Mouse (Mus musculus) frontal cortex, postnatal 10 days (tissue): ENCODE measurements around the gene Zfp277.
A peak's percentile ranks its signal among the peaks of the same experiment; 100 is the strongest.

Source experiments
- DNase-seq, 2 experiments: peaks; one replicate each; pipeline ENCODE4 v3.0.0; 2022; ENCODE audit warnings: low spot score in 2 of 2, mixed read lengths in 1 of 2

Zfp277 gene

GRCm38 (mm10) chr12:40445648-40446449 lies at the start of gene Zfp277, which contains the start of gene Dock4:
Gene Zfp277, minus strand, starts transcription at chr12:40445902.
Gene Dock4, plus strand, starts transcription at chr12:40445952.
- peak; percentile 99 to 100 for DNase-seq

DNA sequence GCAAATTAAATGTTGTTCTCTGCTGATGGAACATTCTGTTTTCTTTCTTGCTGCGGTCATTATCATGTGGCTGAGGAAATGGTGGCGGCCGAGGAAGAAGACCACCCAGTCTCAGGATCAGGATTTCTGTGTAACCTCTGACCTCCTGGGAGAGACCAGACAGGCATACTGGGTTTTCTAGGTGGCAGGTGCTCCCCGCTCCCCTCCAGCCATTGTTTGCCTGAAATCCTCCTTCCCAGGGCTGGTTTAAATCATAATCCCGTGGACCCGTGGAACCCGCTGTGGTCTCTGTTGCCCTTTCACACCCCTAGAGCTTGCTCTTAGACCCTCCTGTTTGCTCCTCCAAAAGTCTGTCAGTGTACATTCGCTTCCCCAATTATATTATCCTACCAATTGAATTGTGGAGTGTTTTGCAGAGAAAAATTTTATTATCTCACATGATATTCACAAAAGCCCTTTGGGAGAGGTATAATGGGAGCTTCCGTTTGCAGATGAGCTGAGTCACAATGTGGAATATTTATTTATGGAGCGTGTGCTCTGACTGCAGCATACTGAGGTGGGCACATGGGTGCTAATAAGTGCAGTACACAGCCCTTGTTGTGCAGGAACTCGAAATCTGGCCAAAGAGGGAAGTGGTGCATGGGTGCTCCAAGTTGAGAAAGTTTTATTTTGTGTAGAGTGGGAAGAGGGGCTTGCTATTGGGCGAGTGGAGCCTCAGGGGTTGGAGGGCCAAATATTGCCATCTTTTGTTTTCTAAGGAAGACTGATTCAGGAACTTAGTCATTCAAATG lies 40.5 kb upstream of the Zfp277 start:
- no peak for DNase-seq

DNA sequence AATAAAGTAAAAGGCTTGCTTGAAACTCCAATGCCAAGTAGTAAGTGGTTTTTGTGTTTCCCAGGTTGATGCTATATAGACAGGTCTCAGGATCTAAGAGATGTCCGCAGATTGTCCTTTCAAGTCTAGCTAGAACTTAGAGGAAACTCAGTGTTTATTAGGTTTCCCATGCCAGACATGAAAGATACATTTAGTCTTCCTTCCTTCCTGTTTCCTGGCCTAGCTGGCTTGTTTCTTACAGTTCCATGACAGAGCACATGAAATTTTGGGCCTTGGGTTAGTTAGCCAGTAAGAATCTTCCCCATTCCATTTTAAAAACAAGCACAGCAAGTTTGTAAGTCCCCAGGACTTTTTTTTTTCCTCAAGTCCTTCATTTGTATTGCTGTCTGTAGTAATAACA lies 39.5 kb upstream of the Zfp277 start:
- no peak for DNase-seq

GRCm38 (mm10) chr12:40484224-40484623 lies 38.5 kb upstream of the Zfp277 start:
- no peak for DNase-seq

DNA sequence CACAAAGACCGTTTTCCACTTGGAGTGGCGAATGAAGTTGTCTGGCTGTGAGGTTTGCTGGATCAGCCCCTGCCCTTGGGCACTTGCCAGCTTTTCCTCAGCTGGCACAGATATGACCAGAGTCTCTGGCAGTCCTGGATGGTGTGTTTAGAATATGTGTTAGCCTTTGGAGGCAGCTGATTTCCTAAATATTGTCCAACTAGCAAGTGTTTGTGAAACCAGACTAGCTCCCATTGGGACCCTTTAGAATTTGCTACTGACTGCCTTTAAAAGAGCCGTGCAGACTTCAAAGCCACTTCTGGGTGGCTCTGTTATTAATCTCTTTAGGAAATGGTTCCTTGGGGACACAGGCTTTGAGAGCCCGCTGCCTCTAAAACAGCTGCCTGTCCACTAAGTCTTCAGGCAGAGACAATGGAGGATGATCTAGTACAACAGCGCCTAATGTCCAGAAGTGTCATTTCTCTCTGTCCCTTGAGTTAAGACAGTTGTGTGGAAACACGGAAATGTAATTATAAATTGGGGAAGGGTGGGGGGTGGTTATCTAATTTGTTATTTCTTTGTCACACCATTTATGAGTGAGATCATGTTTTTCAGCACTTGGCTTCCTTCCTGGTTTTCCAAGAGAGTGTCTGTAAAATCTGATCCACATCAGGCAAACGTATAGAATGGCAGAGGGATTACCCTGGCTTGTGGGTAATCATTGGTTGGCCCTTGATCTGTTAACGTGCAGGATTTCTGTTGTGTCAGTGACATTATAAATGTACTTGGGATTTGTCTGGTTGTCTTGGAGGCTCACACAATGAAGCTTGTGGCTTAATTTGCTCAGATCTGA lies 32.1 kb upstream of the Zfp277 start:
- DNase-seq = no peak

GRCm38 (mm10) chr12:40473709-40474108 lies 28.0 kb upstream of the Zfp277 start:
- DNase-seq = no peak

DNA sequence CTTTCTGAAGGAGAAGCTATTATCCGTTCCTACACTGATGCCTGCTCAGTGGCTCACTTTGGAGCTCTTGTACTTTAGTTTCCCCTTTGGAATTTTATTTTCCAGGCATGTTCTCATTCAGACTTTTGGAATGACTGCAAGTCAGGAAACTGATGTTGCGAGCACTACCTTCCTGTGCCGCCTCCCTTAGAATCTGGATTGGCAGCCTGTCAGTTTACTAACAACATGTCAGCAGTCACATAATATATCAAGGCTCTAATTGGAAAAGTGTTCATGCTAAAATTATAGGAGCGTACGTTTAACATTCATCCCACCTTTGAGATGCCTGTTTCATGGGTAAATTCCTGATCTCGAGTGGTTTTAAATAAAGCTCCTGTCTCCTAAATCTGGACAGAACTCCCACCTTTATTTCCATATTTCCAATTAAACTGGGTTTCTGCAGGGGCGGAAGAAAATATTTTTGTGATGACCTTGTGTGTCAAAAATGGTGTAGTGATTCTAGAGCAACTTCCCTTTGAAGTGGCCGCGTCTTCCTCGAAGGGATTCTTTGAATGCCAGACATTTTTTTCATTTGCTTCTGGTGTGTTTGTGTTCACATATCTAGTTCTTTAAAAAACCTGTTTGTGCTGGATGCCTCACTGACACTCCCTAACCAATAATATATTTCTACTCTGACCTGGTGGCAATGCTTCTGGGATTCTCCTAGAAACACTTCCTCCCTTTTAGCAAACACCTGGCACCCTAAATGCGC lies 26.1 kb upstream of the Zfp277 start:
- no peak for DNase-seq

DNA sequence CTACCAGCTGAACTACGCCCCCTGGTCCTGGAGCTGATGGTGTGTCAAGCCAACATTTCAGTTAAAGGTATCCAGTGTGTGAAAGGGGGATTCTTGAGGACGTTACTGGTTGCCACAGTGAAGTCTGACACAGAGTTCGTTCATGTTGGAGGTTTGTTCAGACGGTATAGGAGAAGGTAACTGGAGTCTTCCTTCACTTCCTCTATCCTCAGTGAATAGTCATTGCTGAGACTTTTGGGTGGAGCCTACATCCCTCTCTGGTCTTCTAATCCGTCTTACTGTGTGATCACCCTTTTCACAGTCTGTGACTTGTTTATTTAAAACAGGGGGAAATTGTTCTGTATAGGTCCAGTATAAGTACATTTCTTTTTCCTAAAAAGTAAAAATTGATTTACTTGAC lies 23.3 kb upstream of the Zfp277 start:
- no peak for DNase-seq

DNA sequence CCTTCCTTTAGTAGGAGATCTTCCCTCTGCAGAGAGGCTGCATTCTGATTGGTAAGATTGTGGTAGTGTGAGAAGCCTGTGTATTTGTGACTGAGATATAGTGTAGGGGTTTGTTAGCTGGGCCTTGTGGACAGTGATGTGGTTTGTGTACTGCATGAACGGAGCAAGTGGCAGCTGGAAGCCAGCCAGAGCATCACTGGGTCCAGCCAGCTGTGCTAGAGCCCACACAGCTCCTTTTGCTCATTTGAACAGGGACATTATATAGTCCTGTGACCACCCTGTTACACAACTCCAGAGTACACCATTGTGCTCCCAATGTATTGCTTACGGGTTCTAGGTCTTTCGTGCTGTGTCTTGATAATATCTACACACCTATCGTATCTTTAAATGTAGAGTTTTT lies 22.5 kb upstream of the Zfp277 start:
- peak in 1 of 2 experiments; percentile 48 for DNase-seq

DNA sequence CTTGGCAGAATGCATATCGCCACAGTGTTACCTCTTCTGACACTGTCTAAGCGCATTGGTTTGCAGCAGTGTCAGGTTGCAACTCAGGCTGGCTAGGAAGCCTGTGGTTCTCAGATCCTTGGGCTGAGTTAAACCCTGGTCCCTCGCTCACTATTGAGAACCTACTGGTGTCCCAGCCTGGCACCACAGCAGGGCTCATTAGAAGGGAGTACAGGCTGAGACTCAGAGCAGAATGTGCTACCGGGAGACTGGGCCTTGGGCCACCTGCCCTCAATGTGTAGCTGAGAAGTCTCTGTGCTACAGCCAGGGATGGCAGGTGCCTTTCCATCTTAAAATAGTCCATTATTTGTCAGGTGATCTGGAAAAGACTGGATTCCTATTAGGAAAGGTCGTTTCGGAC lies 18.6 kb upstream of the Zfp277 start:
- peak in 1 of 2 experiments; percentile 63 for DNase-seq

DNA sequence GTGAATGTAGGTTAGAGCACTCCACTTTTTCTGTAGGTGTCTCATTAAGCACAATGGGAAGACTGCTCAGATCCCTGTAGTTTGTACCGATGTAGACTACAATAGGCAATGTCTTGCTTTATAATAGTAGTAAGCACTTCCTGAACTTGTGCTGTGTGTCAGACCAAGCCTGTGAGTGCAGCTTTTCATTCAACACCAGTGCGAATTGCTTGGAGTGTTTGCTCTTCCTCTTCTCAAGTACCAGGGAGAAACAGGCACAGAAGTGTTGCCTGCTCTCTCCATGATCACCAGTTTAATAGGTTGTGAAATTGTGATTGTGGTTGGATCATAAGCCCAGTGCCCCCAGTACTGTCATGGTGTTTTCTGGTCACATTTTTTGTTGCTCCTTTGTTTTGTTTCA lies 18.1 kb upstream of the Zfp277 start:
- no peak for DNase-seq

GRCm38 (mm10) chr12:40462693-40463235 lies 17.1 kb upstream of the Zfp277 start:
- DNase-seq = no peak

- DNase-seq = no peak
These were observed 14.1 kb upstream of the Zfp277 start for GRCm38 (mm10) chr12:40459673-40460265.

DNA sequence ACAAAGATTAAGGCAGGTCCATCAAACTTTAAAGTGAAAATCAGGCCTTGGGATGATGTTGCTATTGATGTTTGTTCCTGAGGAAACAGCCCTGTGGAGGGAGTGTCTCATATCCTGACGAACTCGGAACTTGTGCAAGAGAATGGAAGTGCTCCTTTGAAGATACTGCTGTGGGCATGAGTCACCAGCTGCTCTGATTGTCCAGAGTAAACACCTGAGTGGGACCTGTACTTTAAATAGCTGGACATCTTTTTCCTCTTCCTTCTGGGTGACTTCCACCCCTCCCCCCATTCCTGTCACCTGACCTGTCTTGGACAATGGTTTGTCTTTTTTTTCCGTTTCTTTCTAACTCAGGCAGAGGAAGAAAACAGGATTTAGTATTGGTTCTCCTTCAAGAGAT lies 13.3 kb upstream of the Zfp277 start:
- DNase-seq = no peak

DNA sequence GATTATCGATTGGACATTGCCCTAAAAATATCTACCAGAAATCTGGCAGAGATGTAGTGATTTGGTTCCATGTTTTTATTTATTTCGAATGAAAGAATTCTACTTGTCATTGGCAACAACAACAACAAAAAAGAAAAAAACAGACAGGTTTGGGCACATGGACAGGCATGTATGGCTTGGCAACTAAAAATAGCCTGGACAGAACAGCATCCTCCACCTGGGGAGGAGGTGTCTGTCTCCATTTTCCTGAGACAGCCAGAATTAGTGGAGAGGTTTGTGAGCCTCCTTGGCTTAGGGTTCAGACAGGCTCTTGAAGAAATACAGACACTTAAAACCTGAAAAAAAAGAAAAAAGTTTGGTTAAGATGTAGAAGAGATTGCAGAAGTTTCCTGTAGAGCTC lies 10.8 kb upstream of the Zfp277 start:
- DNase-seq = no peak

- no peak for DNase-seq
These were observed 3.6 kb upstream of the Zfp277 start for GRCm38 (mm10) chr12:40449119-40449795.

DNA sequence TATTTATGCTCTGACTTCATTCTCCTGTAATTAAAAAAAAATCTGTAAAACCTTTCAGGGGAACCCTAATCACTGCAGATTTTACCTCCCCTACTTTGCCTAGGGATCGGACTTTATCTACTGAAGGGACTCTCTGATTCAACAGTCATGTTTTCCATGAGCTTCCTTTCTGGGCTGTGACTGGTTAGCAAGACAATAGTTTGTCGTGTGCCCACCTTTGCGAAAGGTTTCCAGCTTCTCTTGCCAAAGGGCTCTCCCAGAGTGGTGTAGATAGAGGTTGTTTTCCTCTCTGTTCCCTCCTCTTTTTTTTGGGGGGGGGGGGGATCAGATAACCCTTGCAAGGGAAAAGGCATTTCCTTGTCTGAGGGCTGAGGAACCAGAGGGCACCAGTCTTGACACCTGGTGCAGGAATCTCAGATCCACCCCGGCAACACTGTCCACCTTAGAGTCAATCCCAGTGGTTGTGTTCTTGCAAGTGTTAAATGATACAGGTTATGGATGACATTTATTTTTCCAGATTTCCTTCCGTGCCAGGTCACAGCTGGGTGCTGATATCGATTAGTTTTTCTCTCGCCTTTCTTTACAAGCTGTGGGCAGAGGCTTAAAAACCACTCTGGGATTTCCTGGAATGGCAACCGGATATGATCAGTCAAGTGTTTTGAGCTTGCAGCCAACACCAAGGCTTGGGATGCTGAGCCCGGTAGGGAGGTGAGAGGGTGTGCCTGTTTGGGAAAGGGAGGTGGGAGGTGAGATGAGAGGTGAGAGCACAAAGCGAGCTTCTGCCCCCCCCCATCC lies 2.1 kb upstream of the Zfp277 start:
- no peak for DNase-seq

- DNase-seq = peak in 1 of 2 experiments; percentile 63
These were observed 1.0 kb upstream of the Zfp277 start for GRCm38 (mm10) chr12:40446450-40447381.
